Mouse (Mus musculus) cerebellum, adult 18-20 months (tissue): ENCODE measurements around the gene Cog8.
A peak's percentile ranks its signal among the peaks of the same experiment; 100 is the strongest.

Experiments
- DNase-seq, 2 experiments: peaks; one replicate each; pipeline ENCODE4 v3.0.0; 2021

Cog8 gene

DNA sequence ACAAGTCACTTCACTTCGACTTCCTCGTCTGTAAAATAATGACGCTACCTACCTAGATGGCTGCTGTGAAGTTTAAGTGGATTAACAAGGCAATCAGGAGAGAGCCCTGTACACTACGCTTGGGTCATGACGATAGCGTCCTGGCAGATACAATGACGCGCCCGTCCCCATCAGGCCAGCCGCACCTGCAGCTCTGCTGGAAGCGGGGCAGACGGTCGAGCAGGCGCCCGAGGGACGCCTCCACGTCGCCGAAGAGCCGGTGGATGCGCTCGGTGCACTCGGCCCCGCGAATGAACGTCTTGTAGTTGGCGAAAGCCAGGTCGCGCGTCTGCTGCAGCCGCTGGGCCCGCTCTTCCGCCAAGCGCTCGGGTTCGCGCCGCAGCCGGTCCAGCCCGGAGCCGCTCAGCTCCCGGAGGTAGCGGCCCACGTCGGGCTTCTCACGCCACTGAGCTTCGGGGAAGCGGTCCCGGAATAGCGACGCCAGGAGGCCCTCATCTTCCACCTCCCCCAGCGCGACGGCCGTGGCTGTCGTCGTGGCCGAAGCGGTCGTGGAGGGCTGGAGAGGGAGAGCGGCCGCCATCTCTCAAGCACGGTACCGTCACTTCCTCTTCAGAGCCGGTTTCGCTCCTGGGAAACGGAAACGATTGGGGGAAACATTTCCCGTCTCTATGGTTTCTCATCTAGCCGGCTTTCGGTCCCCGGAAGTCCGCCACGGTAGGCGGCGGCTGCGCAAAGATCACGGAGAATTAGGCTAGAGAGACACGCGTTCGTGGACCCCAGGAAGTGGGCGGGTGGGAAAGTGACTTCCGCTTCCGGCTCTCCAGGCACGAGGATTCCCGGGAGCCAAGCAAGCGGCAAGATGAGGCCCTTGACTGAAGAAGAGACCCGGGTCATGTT is at the start of gene Cog8, which contains the start of gene Nip7:
TSS of gene Cog8 (minus strand) at position 614 of the 897 bp plus-strand sequence.
TSS of gene Nip7 (plus strand) at position 802 of the 897 bp plus-strand sequence.
- peak; percentile 96 to 98 for DNase-seq

DNA sequence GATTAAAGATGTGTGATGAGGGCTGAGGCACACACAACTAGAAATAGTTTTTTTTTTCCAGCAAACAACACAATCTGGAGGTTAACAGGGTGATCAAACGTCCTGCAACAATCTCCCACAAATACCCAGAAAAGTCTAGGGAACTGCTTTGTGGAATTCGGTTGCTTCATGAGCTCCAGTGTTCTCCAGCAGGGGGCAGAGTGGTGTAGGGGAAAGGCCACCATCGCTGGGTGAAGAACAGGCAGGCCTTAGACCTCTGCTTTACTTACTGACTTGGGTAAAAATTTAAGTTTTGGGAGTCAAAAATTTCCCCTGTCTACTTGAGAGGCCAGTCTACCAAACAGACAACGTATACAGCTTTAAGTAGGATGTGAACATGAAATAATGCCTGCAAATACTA is 48.1 kb upstream of the Cog8 start:
- DNase-seq: peak; percentile 76

DNA sequence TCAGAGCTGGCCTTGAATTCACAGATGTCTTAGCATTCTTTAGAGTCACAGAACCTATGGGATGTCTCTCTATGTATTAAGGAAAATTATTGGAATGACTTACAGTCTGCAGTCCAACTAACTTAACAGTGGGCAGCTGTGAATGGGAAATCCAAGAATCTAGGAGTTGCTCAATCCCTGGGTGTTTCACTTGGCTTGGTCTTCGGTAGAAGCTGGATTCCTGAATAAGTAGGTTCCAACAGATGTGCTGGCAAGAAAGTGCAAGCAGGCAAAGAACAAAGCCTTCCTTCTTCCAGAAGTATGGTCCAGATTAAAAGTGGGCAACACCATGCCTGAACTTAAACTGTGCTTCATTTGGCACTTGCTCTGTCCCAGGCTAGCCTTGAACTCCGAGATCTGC is 44.1 kb upstream of the Cog8 start:
- DNase-seq: no peak

DNA sequence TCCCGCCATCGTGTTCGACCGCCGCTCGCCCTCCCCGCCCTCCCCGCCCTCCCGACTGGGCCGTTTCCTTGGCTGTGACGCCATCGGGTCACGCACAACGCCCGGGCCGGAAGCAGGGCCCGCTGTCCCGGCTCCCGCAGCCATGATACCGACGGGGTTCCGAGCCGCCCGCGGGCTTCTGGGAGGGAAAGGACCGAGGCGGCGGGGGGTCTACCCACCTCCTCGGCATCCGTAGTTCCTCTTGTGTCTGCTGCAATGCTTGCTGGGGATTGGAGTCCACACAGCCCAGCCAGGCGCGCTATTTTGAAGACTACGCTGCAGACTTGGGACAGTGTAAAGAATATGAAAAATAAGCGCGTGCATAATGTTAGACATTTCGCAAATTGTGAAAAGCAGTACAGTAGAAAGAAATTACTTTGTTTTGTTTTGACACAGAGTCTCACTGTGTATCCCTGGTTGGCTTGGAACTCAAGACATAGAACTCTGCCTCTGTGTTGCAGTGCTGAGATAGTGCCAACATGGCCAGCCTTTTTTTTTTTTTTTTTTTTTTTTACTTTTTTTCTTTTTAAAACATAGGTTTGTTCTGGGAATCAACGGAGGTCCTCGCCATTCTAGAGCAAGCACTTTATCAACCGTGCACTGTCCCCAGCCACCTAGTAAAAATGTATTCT is 40.0 kb upstream of the Cog8 start, which contains the start of gene Terf2:
TSS of gene Terf2 (minus strand) at position 182 of the 671 bp plus-strand sequence.
- DNase-seq: peak; percentile 94 to 98

DNA sequence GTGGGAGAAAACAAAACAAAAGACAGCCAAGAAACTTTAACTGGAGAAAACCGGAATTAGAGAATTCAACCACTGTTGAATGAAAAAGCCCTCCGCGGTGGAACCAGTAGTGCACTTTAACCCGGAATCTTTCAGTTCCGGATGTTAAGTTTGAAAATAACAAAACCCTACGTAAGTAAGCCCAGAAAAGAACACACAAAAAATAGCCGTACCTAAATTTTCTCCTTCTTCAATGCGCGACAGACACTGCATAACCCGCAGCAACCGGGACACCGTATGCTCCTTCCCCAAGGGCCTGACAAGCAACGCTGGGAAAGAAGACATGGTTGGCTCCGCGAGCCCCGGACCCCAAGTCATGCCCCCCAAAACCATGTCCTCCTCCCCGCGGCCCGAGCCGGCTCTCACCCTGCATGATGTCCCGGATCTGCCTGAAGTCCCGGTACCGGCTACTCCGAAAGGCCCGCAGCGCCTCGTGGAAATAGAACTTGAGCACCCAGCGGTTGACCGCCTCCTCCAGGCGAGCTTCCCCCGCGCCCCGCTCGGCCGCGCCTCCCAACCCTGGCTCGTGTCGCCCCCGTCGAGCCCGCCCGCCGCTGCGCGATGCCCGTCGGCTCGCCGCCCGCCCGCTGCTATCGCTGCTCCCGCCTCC is 39.4 kb upstream of the Cog8 start:
- DNase-seq: no peak

DNA sequence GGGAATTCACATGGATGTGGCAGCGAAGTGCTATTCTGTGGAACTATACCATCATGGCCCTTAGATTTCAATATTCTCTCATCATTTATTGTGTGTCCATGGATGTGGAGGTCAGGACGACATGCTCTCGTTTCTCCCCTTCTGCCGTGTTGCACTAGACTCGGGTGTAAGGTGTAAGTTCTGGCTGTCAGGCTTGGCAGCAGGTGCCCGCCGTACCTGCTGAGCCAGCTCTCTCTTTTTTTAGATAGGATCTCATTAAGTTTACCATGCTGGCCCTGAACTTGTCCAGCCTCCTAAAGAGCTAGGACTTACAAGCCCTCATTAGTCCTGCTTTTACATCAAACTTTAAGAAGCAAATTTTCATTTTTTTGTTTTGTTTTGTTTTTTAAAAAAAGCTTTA is 34.0 kb upstream of the Cog8 start:
- DNase-seq: no peak

DNA sequence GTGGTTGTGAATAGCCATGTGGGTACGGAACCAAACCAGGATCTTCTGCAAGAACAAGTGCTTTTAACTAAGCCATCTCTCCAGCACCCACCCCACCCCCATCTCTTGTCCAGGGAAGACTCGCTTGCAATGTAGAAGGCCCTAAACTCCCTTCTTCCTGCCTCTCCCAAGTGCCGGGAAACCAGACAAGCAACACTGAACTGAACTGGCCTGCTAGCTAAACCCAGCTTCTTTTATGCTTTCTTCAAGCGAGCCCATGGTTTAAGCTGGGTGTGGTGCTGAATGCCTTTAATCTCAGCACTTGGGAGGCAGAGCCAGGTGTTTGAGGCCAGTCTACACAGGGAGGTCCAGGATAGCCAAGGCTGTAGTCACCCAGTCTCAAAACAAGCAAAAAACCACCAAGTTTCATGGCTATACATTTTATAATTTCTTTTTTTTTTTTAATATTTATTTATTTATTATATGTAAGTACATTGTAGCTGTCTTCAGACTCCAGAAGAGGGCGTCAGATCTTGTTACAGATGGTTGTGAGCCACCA is 32.1 kb upstream of the Cog8 start:
- DNase-seq: no peak

DNA sequence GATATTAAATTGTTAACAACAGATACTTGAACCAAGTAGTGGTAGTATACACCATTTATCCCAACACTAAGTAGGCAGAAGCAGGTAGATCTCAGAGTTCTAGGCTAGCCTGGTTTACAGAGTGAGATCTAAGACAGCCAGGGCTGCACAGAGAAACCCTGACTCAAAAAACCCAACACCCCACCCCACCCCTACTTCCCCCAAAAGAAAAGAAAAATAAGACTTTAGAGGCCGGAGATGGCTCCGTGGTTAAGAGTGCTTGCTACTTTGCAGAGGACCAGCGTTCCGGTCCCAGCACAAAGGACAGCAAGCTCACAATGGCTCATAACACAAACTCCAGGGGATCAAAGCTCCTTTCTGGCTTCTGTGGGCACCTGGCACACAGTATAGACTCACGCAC is 29.5 kb upstream of the Cog8 start:
- no peak for DNase-seq

DNA sequence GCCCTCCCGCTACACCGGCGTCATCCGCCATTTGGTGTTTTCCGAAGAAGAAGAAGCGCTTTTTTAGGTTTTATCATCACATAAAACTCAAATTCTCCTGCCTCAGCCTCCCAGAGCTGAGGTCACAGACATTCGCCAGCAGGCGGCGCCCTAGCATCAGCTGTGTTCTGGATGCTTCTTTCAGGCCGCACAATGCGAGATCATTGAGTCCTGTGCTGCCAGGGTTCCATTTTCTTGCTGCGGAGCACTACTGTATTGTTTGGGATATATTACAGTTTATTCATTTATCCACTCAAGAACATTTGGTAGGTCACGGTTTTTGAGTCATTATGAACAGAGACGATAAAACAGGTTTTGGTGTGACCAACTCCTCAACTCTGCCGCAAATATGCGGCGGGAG is 28.9 kb upstream of the Cog8 start:
- DNase-seq: no peak

DNA sequence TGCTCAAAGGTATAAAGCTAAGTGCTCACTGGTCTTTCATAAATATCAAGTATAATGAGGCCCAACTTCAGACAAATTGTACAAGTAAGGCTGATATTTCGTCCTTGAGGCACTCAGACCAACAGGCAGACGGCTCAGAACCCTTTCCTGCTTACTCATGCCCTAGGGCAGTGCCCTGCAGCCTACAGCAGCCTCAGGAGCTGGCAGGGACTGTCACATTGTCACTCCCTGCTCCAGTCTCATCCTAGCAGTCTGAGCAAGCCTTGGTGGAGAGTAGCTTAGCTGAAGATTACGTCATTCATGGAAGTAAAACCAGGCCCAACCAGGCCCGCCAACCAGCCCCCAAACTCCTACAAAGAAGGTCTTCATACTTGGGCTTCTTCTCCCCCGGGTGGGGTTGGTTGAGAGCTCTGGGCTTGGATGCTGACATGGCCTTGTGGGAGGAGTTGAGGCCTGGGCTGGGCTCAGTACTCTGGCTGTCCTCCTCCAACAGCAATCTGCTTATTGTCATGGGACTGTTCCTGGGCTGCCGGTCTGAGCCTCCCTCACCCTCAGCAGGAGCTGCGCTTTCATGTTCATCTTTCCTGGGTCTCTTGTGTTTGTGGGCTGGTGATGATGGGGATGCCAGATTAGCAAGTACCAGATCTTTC is 19.9 kb upstream of the Cog8 start:
- no peak for DNase-seq

DNA sequence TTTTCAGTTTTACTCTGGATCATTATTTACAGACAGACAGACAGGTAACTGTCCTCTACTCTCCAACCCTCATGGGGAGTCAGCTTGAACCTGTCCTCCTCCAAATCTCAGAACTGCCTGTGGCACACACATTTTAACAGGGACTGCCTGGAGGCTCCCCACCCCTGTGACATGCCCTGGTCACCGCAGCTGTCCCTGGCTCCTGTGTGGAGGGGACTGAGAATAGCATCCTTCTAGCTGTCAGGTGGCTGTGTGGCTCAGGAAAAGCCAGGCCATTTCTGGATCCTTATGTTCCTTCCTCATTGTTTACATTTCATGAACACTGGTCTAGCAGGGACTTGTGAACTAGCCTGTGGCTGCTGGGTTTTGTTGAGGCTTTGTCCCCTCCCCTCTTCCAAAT is 17.6 kb upstream of the Cog8 start:
- no peak for DNase-seq

DNA sequence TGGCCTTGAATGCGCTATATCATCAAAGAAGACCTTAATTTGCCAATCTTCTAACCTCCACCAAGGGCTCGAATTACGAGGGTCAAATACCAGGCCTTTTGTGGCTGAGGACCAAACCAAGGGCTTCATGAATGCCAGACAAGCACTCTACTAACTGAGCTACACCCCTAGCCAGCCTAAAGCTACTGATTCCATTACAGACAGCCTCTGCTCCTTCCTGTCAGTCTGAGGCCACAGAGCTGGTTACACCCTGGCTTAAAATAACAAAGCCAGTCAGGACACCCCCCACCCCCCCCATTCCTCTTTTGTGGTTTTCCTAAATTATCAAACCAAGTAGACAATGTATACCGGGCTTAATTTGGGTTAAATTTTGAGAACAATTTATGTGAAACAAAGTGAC is 17.2 kb upstream of the Cog8 start:
- no peak for DNase-seq

DNA sequence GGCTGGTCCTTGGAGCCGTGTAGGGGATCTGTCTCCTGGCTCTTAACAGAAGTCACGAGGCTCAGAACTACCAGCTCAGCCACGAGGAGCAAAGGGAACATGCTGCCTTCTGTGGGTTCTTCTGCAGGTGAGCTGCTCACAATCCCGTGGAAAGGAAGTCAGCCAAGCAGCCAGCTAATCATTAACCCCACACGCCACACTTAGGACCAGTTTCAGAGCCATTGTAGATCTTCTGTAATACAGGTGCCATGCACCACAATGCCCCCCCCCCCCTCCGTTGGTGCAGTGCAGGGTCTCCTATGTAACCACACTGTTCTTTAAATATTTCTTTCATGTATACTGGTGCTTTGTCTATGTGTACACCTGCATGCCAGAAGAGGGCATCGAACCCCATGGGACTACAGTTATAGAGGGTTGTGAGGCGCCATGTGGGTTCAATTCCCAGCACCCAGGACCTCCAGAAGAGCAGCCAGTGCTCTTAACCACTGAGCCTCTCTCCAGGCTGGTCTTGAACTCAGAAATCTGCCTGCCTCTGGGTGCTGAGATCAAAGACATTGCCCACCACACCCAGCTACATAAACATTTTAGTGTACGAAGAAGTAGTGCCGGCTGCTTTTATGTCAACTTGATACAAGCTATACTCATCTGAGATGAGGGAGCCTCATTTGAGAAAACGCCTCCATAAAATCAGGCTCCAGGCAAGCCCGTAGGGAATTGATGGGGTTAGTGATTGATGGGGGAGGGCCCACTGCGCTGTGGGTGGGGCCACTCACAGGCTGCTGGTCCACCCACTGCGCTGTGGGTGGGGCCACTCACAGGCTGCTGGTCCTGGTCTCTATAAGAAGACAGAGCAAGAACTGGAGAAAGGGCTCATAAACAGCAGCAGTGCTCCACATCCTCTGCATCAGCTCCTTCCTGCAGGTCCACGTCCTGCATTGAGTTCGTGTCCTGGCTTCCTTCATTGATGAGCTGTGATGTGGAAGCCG is 9.3 kb upstream of the Cog8 start, which contains the start of gene Tmed6:
TSS of gene Tmed6 (minus strand) at position 134 of the 986 bp plus-strand sequence.
- DNase-seq: no peak

DNA sequence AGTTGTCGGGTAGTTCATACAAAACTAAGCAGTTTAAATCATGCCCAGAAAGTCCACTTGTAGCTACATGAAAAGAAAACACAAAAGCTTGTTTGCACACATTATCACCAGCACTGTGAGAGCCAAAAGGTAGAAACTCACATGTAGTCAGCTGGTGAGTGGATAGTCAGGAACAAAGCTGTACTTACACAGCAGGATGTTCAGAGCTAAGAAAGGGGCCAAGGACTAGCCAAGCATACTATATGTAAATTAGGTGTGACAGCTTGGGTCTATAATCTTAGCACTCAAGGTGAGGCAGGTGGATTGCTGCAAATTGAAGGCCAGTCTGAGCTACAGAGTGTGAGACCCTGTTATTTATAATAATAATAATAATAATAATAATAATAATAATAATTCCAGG is 6.1 kb upstream of the Cog8 start:
- DNase-seq: no peak

DNA sequence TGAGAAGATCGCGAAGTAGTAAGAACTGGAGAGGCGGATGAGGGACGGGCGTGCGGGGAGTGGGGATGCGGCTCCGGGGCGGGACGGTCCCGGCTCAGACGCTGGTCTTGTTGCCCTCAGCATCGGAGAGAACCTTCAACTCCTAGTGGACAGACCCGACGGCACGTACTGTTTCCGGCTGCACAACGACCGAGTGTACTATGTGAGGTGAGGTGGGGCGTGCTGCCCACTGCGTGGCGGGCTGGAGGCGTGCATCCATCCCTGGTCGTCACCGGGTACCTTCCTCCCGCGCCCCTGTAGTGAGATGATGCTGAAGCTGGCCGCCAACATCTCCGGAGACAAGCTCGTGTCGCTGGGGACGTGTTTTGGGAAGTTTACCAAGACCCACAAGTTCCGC is 482 bp upstream of the Cog8 start:
- DNase-seq: no peak

DNA sequence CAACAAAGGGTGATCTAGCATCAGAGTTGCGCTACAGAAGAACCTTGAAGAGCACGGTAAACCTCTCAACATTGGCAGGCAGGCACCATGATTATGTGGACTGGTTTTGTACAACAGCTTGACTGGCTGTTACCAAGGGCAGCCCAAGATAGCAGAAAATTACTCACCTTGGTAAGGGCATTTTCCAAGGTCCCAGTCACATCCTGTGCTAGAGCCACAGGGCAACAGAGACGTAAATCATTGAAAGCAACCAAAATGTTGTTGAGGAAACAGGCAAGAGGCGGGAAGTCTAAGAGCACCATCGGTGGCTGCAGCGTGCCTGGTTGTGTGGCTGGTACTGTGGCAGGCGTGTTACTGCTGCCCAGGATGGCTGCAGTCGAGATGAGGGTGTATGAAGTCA is 4.4 kb downstream of the Cog8 start:
- no peak for DNase-seq

DNA sequence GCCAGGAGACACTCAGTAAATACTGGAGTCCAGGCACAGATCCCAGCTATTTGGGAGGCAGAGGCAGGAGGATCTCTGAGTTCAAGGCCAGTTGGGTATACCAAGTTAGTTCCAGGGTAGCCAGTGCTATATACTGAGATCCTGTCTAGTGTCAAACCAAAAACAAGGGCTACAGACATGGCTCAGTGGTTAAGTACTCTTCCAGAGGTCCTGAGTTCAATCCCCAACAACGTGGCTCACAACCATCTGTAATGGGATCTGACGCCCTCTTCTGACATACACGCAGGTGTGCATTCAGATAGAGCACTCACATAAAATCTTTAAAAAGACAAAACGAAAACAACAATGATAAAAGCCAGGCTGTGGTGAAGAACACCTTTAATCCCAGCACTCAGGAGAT is 7.0 kb downstream of the Cog8 start:
- no peak for DNase-seq

DNA sequence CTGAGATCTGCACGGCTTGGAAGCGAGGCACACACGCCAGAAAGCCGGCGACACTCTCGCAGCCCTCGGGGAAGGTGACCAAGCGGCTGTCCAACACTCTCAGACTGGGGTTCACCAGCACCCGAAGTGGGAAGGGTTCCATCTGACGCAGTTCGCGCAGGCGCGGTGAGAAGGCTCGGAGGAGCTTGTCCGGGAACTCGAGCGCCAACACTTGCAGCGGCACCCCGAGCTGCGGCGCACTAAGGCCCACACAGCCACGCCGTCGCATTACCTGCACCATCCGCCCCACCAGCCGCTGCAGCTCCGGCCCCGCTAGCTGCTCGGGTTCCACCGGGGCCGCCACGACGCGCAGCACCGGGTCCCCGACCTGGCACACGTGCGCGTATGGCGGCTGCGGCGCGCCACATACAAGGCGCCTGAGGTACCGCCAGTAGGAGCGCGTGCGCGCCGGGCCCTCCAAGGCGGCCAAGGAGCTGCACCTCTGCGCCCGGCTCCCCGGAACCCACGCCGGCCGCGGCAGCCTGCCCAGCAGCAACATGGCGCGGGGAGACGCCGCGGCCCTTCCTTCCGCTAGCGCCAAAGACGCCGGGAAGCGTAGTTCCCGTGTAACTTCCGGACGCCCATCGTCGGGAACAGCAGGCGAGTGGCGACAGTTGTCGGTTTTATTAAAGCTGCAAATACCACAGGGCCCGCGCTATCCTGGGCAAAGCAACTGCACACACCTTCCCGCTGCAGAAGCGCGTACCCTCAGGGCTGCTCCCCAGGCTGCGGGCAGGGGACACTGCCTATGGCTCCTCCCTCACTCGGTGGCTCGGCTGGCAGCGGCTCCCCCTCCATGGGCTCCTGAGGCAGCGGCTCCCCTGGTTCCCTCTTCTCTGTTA is 8.2 kb downstream of the Cog8 start, which contains the start of gene Pdf:
TSS of gene Pdf (minus strand) at position 554 of the 881 bp plus-strand sequence.
- peak; percentile 85 to 86 for DNase-seq

DNA sequence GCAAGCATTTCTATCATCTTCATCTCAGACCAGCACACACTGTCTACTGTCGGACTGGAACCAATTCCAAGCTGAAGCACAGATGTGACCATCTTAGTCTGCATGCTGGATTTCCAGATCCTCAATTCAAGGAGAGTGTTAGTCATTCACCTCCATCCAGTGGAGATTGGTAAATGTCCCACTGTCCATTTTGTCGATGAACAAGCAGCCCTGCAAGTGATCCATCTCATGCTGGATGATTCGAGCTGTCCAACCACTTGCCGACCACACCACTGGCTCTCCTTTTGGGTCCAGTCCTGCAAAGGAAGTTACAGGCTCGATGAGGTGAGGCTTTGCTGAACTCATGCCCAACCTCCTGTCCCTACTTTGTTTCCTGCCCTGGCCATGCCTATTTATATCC is 9.5 kb downstream of the Cog8 start:
- no peak for DNase-seq

DNA sequence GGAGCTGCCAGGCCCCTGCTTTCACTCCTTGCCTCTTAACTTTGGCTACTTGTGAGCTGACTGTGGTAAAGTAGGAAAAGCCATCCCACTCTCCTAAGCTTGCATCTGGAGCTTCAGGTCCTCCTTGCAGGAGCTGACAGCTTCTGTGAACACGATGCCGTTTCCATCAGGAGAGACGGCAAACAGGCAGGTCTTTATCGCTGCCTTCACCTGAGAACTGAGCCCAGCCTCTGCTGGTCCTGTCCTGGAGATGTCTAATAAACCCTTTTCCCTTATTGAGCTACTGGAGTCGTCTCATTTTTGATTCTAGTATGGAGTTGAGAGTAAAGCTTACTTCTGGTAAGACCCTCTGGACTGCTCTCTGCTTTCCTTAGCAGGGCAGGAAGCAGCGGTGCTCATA is 11.0 kb downstream of the Cog8 start:
- no peak for DNase-seq
